ENCODE assay signal across 8 mouse cellular contexts in genomic region chr2:156311841-156312291, GRCm38 (mm10). TPM values are rescaled to one million over a fixed set of nuclear protein-coding genes. Genes with fewer than 3 reads are reported as not detected.
DNase-seq lines count a peak whose midpoint lies in the region; ATAC-seq and TF ChIP-seq lines count a peak whose summit lies in the region.

No protein-coding gene starts in this region.

- ATAC-seq in megakaryocyte-erythroid progenitor cell, adult 5-6 weeks (replicated peaks; ENCODE audit: low FRiP score, low TSS enrichment, poor library complexity, severe bottlenecking) = peak; percentile 25

- no peak for TF ChIP-seq POLR2A in spleen, adult 2 months (IDR thresholded peaks at IDR 0.05; ENCODE audit: low read depth, low read length)

- WGBS in spleen, adult 2 months = under 1% methylated on average over 52 of the region's 53 CpGs

- no peaks in the 10 kb centered on the region; the same call in 1 of the 2 replicates for H3K36me3 ChIP-seq in spleen, adult 2 months (ENCODE audit: control insufficient read depth, insufficient read depth, low read length)

- H3K27me3 ChIP-seq in spleen, adult 2 months (ENCODE audit: control insufficient read depth, insufficient read depth, low read length) = no peaks in the 10 kb centered on the region

- peak; percentile 64 for DNase-seq in embryo, embryonic 10 days (ENCODE audit: low spot score)
- DNase-seq in embryo, embryonic 9.5 days (ENCODE audit: extremely low spot score) = no peak
- DNase-seq in cerebellum, postnatal 4 days (ENCODE audit: low spot score in 2 of 2) = peak; percentile 31 to 53
- peak; percentile 69 for DNase-seq in gastrocnemius, postnatal 14 days
- peak; percentile 80 for DNase-seq in induced T-regulatory cell, adult 2 months (ENCODE audit: low read depth)
- DNase-seq in left cerebral cortex, postnatal 4 days = peak; percentile 47
- DNase-seq in spleen, adult 2 months (ENCODE audit: low read depth in 1 of 2, low spot score in 2 of 2) = peak; percentile 18 to 50

- H3K27ac ChIP-seq in spleen, adult 2 months (ENCODE audit: insufficient read depth, low read length) = peak overlapping the region; percentile 97

- H3K4me3 ChIP-seq in spleen, adult 2 months (ENCODE audit: extremely low read depth, insufficient read depth, insufficient read length) = peak overlapping the region; percentile 75

- TF ChIP-seq CTCF in spleen, adult 2 months (IDR thresholded peaks at IDR 0.05; ENCODE audit: extremely low read depth, insufficient read depth, insufficient read length, insufficient replicate concordance) = no peak

- intact Hi-C loops in gastrocnemius, postnatal 14 days (cut with DNase I; ENCODE audit: low total_unique reads) = no loop called here
- intact Hi-C loops in left cerebral cortex, postnatal 4 days (cut with DNase I) = no loop called here

- H3K4me1 ChIP-seq in spleen, adult 2 months (ENCODE audit: control insufficient read depth, insufficient read depth, insufficient read length) = no peaks in the 10 kb centered on the region; the same call in 1 of the 2 replicates

RNA-seq across cellular contexts. Expression of gene Cnbd2, which starts 0.2 kb away (rescaled TPM):
- 1 to 10 TPM; 1.4 to 2.1 TPM for total RNA-seq in gastrocnemius, postnatal 14 days (2021)
- 1 to 10 TPM; 4.1 to 4.7 TPM for total RNA-seq in left cerebral cortex, postnatal 4 days (2021)
- total RNA-seq in megakaryocyte-erythroid progenitor cell, adult 5-6 weeks (2014; fragmentation: Nextera tagmentation) = 1.4 and 7.1 TPM in 2 replicates
- 5.2 and 9.3 TPM in 2 replicates for total RNA-seq in megakaryocyte-erythroid progenitor cell, adult 5-6 weeks (2017)
- 2.0 and 2.2 TPM in 2 replicates for polyA plus RNA-seq in spleen, adult 2 months (2012; rRNA removed)

RNA-seq across cellular contexts. Expression of gene Scand1, which starts 0.6 kb away (rescaled TPM):
- 10 to 100 TPM; 61.1 to 65.0 TPM for total RNA-seq in gastrocnemius, postnatal 14 days (2021)
- 100 to 1,000 TPM in 1 of 2 experiments, 10 to 100 TPM in 1; 96.9 to 106 TPM for total RNA-seq in left cerebral cortex, postnatal 4 days (2021)
- total RNA-seq in megakaryocyte-erythroid progenitor cell, adult 5-6 weeks (2014; fragmentation: Nextera tagmentation) = 4.1 TPM in 2 replicates
- total RNA-seq in megakaryocyte-erythroid progenitor cell, adult 5-6 weeks (2017) = 16.5 and 48.7 TPM in 2 replicates
- 167 and 366 TPM in 2 replicates for polyA plus RNA-seq in spleen, adult 2 months (2012; rRNA removed)
